Mouse (Mus musculus) liver, embryonic 14.5 days (tissue): ENCODE results near the gene Znrf3. TPM values are rescaled to one million over a fixed set of nuclear protein-coding genes. Genes with fewer than 3 reads are reported as not detected.

Source experiments
- ATAC-seq: fragments of 200-750 bp; cut with Nextera tagmentation; 2 replicates; pipeline ENCODE4 v1.8.0; 2017; ENCODE audit warnings: moderate number of reproducible peaks, mild to moderate bottlenecking, moderate library complexity; ENCODE audit not compliant: insufficient read depth
- DNase-seq, 3 experiments: peaks; one replicate each; pipeline ENCODE4 v3.0.0-alpha.2; 2012 to 2013; ENCODE audit warnings: low read depth in 3 of 3, low spot score in 3 of 3
- H3K27ac ChIP-seq: fragments of 300-500 bp; sonication (generic); 2 replicates; pipeline ENCODE4 v1.5.1; 2014; ENCODE audit warnings: moderate library complexity, mild to moderate bottlenecking, control low read depth, inconsistent platforms
- H3K27me3 ChIP-seq: fragments of 300-500 bp; sonication (generic); 2 replicates; pipeline ENCODE4 v1.6.1; 2014; ENCODE audit warnings: mild to moderate bottlenecking, low read length, moderate library complexity; ENCODE audit not compliant: control insufficient read depth, insufficient read depth
- H3K36me3 ChIP-seq: fragments of 300-500 bp; sonication (generic); replicated peaks from 2 replicates; pipeline ENCODE4 v1.6.1; 2014; ENCODE audit warnings: low read depth; ENCODE audit not compliant: control insufficient read depth, insufficient read depth
- H3K4me1 ChIP-seq, 2 experiments: fragments of 200-500 bp in 1 of 2; fragments of 300-500 bp in 1 of 2; sonication (generic) in 1 of 2; replicated peaks; 2 replicates each; pipeline ENCODE4 v1.6.1; 2012 to 2014; ENCODE audit warnings: antibody characterized with exemption in 1 of 2, inconsistent platforms in 1 of 2, low read length in 1 of 2; ENCODE audit not compliant: control insufficient read depth in 2 of 2, insufficient read depth in 2 of 2
- H3K4me2 ChIP-seq: fragments of 300-500 bp; sonication (generic); 2 replicates; pipeline ENCODE4 v1.6.1; 2014; ENCODE audit warnings: low read depth, mild to moderate bottlenecking, control low read depth, moderate library complexity
- H3K4me3 ChIP-seq, 2 experiments: fragments of 200-500 bp in 1 of 2; fragments of 300-500 bp in 1 of 2; sonication (generic) in 1 of 2; 2 replicates each; pipeline ENCODE4 v1.5.1; 2012 to 2014; ENCODE audit warnings: low read depth in 2 of 2, low read length in 2 of 2, mild to moderate bottlenecking in 2 of 2, control low read depth in 1 of 2, inconsistent platforms in 1 of 2, moderate library complexity in 1 of 2; ENCODE audit not compliant: insufficient read depth in 1 of 2
- H3K9ac ChIP-seq: fragments of 300-500 bp; sonication (generic); replicated peaks from 2 replicates; pipeline ENCODE4 v1.6.1; 2014; ENCODE audit warnings: mild to moderate bottlenecking, control low read depth, moderate library complexity
- H3K9me3 ChIP-seq: fragments of 300-500 bp; sonication (generic); 2 replicates; pipeline ENCODE4 v1.6.1; 2016; ENCODE audit warnings: low read length, mixed read lengths; ENCODE audit not compliant: control insufficient read depth
- CTCF ChIP-seq: IDR thresholded peaks from 2 replicates; pipeline ENCODE4 v1.5.1; 2016; ENCODE audit warnings: antibody characterized with exemption, low read depth, control low read depth
- EP300 ChIP-seq: IDR thresholded peaks from 2 replicates; pipeline ENCODE4 v1.6.1; 2016; ENCODE audit warnings: antibody characterized with exemption, low read depth
- WGBS: fragments of 180-500 bp; shearing (Covaris S2); extraction: QIAGEN DNeasy Blood & Tissue Kit; methylation state at CpG from one replicate; pipeline ENCODE4 v1.1.7; 2014; ENCODE audit not compliant: insufficient replicate concordance; 5-methylcytosine and 5-hydroxymethylcytosine counted together
- polyA plus RNA-seq, 2 experiments: library from polyadenylated mRNA; depleted of rRNA in 1 of 2; stranded (reverse) in 1 of 2; unstranded in 1 of 2; fragments of >200 nt; fragmentation: Nextera tagmentation in 1 of 2; extraction: Ambion mirVana in 1 of 2; gene quantifications; 2 replicates each; pipeline versions ENCODE4 v1.2.1 to v1.2.3; 2012 to 2014

The Znrf3 gene
- polyA plus RNA-seq, 2 experiments, result 1.4 to 2.4 TPM

GRCm38 (mm10) chr11:5336269-5336668 is 108.4 kb downstream of the Znrf3 start:
- Histone ChIP-seq H3K27me3 (no peaks in the 10 kb centered on the region), H3K4me2 (no peak overlapping the region), H3K9me3 (no peaks in the 10 kb centered on the region), H3K9ac (no peak overlapping the region), H3K27ac (no peak overlapping the region), H3K4me3 (no peak overlapping the region), H3K36me3 (no peaks in the 10 kb centered on the region), H3K4me1 (no peaks in the 10 kb centered on the region)
- no peak for ATAC-seq
- TF ChIP-seq EP300, result no peak
- no peak for DNase-seq

GRCm38 (mm10) chr11:5330851-5331250 is 113.8 kb downstream of the Znrf3 start:
- DNase-seq (no peak), ATAC-seq (no peak)
- H3K9ac ChIP-seq, result no peak overlapping the region
- 88% methylated on average over 4 of the region's 4 CpGs for WGBS
- TF ChIP-seq EP300 (no peak), CTCF (no peak)
- H3K36me3 ChIP-seq, result no peaks in the 10 kb centered on the region
- H3K4me3 ChIP-seq, result no peak overlapping the region
- H3K27ac ChIP-seq, result no peak overlapping the region
- H3K4me2 ChIP-seq, result no peak overlapping the region
- no peaks in the 10 kb centered on the region for H3K27me3 ChIP-seq
- no peaks in the 10 kb centered on the region for H3K9me3 ChIP-seq
- H3K4me1 ChIP-seq, result no peaks in the 10 kb centered on the region

- ATAC-seq, result no peak
- no peak for DNase-seq
- Histone ChIP-seq H3K4me3 (no peak overlapping the region), H3K27ac (no peak overlapping the region), H3K36me3 (no peaks in the 10 kb centered on the region), H3K9ac (no peak overlapping the region), H3K9me3 (no peaks in the 10 kb centered on the region), H3K4me1 (no peaks in the 10 kb centered on the region), H3K27me3 (no peaks in the 10 kb centered on the region), H3K4me2 (no peak overlapping the region)
- no peak for TF ChIP-seq EP300
- TF ChIP-seq CTCF, result no peak
- 72% methylated on average over 1 of the region's 1 CpGs for WGBS
Observed at GRCm38 (mm10) chr11:5327693-5328092, 117.0 kb downstream of the Znrf3 start.

GRCm38 (mm10) chr11:5326252-5326651 is 118.4 kb downstream of the Znrf3 start:
- no peaks in the 10 kb centered on the region for H3K9me3 ChIP-seq
- no peak for ATAC-seq
- no peaks in the 10 kb centered on the region for H3K4me1 ChIP-seq
- no peak overlapping the region for H3K4me3 ChIP-seq
- no peak overlapping the region for H3K9ac ChIP-seq
- H3K36me3 ChIP-seq, result no peaks in the 10 kb centered on the region
- 66% methylated on average over 3 of the region's 3 CpGs for whole genome bisulfite sequencing
- H3K4me2 ChIP-seq, result no peak overlapping the region
- no peak for DNase-seq
- TF ChIP-seq CTCF (no peak), EP300 (no peak)
- H3K27me3 ChIP-seq, result no peaks in the 10 kb centered on the region
- H3K27ac ChIP-seq, result no peak overlapping the region

- Histone ChIP-seq H3K4me2 (no peak overlapping the region), H3K4me1 (no peaks in the 10 kb centered on the region), H3K9ac (no peak overlapping the region), H3K9me3 (no peaks in the 10 kb centered on the region), H3K27ac (no peak overlapping the region), H3K4me3 (no peak overlapping the region), H3K36me3 (no peaks in the 10 kb centered on the region), H3K27me3 (no peaks in the 10 kb centered on the region)
- no peak for TF ChIP-seq EP300
- no peak for TF ChIP-seq CTCF
- DNase-seq (no peak), ATAC-seq (no peak)
- WGBS, result 72% methylated on average over 6 of the region's 6 CpGs
Observed at GRCm38 (mm10) chr11:5325217-5325616, 119.4 kb downstream of the Znrf3 start.

GRCm38 (mm10) chr11:5324296-5324695 is 120.4 kb downstream of the Znrf3 start:
- Histone ChIP-seq H3K9ac (no peak overlapping the region), H3K27me3 (no peaks in the 10 kb centered on the region), H3K9me3 (no peaks in the 10 kb centered on the region), H3K27ac (no peak overlapping the region), H3K4me1 (no peaks in the 10 kb centered on the region), H3K4me3 (no peak overlapping the region), H3K4me2 (no peak overlapping the region), H3K36me3 (no peaks in the 10 kb centered on the region)
- WGBS, result 67% methylated on average over 2 of the region's 2 CpGs
- DNase-seq (no peak), ATAC-seq (no peak)
- TF ChIP-seq EP300 (no peak), CTCF (no peak)
